Mouse (Mus musculus) limb, embryonic 11.5 days (tissue): ENCODE measurements around the gene Stk40. TPM values are rescaled to one million over a fixed set of nuclear protein-coding genes. Genes with fewer than 3 reads are reported as not detected.

Source experiments
- ATAC-seq: fragments of 200-750 bp; cut with Nextera tagmentation; 2 replicates; pipeline ENCODE4 v1.8.0; 2017; ENCODE audit warnings: low read depth; ENCODE audit not compliant: insufficient number of reproducible peaks, low FRiP score, low TSS enrichment
- DNase-seq: peaks from one replicate; pipeline ENCODE4 v3.0.0-alpha.2; 2015; ENCODE audit warnings: low spot score
- H3K27ac ChIP-seq: fragments of 300-500 bp; sonication (generic); replicated peaks from 2 replicates; pipeline ENCODE4 v1.5.1; 2014; ENCODE audit warnings: low read depth, mild to moderate bottlenecking, low read length
- H3K27me3 ChIP-seq: fragments of 300-500 bp; sonication (generic); 2 replicates; pipeline ENCODE4 v1.6.1; 2014; ENCODE audit warnings: mild to moderate bottlenecking, low read length, mixed read lengths; ENCODE audit not compliant: control insufficient read depth, insufficient read depth
- H3K36me3 ChIP-seq: fragments of 300-500 bp; sonication (generic); 2 replicates; pipeline ENCODE4 v1.6.1; 2014; ENCODE audit warnings: mild to moderate bottlenecking, low read length, moderate library complexity, mixed read lengths; ENCODE audit not compliant: control insufficient read depth, insufficient read depth
- H3K4me1 ChIP-seq: fragments of 300-500 bp; sonication (generic); 2 replicates; pipeline ENCODE4 v1.6.1; 2014; ENCODE audit warnings: low read length, mixed read lengths; ENCODE audit not compliant: control insufficient read depth, insufficient read depth
- H3K4me2 ChIP-seq: fragments of 300-500 bp; sonication (generic); 2 replicates; pipeline ENCODE4 v1.6.1; 2014; ENCODE audit warnings: low read depth, mild to moderate bottlenecking, moderate library complexity; ENCODE audit not compliant: severe bottlenecking
- H3K4me3 ChIP-seq: fragments of 300-500 bp; sonication (generic); 2 replicates; pipeline ENCODE4 v1.5.1; 2014; ENCODE audit warnings: low read depth, low read length
- H3K9ac ChIP-seq: fragments of 300-500 bp; sonication (generic); 2 replicates; pipeline ENCODE4 v1.6.1; 2014; ENCODE audit warnings: mild to moderate bottlenecking, low read length
- H3K9me3 ChIP-seq: fragments of 300-500 bp; sonication (generic); 2 replicates; pipeline ENCODE4 v1.6.1; 2016; ENCODE audit warnings: low read length; ENCODE audit not compliant: control insufficient read depth
- WGBS: fragments of 180-500 bp; shearing (Covaris S2); extraction: QIAGEN DNeasy Blood & Tissue Kit; methylation state at CpG from one replicate; pipeline ENCODE4 v1.1.7; 2014; 5-methylcytosine and 5-hydroxymethylcytosine counted together
- polyA plus RNA-seq: library from polyadenylated mRNA; unstranded; fragments of >200 nt; fragmentation: Nextera tagmentation; extraction: Ambion mirVana; gene quantifications from 2 replicates; pipeline ENCODE4 v1.2.1, GENCODE M21; 2014

Gene Stk40
- polyA plus RNA-seq: 27.8 and 30.4 TPM in 2 replicates

- peak within 1 kb of the TSS; percentile 84 for H3K4me3 ChIP-seq
- H3K4me2 ChIP-seq: peak within 1 kb of the TSS; percentile 88
- H3K27ac ChIP-seq: no peak within 1 kb of the TSS; the same call in 1 of the 2 replicates
- peaks cover 3% of the 10 kb centered on the region; the same call in 1 of the 2 replicates for H3K36me3 ChIP-seq
- peaks cover 12% of the 10 kb centered on the region for H3K4me1 ChIP-seq
- H3K27me3 ChIP-seq: no peaks in the 10 kb centered on the region
- H3K9me3 ChIP-seq: no peaks in the 10 kb centered on the region
- DNase-seq: peak; percentile 98
- under 1% methylated on average over 34 of the region's 34 CpGs for WGBS
- peak within 1 kb of the TSS; percentile 72 for H3K9ac ChIP-seq
- peak; percentile 93 for ATAC-seq
Measured at GRCm38 (mm10) chr4:126103590-126104068, at the start of gene Stk40. Stk40 (plus strand) TSS chr4:126103957.

GRCm38 (mm10) chr4:126057207-126058133, 46.3 kb upstream of the Stk40 start:
- H3K9me3 ChIP-seq: no peaks in the 10 kb centered on the region
- H3K4me2 ChIP-seq: peak overlapping the region; percentile 71
- H3K9ac ChIP-seq: peak overlapping the region; percentile 60; the same call in 1 of the 2 replicates
- H3K27me3 ChIP-seq: no peaks in the 10 kb centered on the region
- ATAC-seq (no peak), DNase-seq (no peak)
- H3K4me1 ChIP-seq: peaks cover 3% of the 10 kb centered on the region; the same call in 1 of the 2 replicates
- H3K4me3 ChIP-seq: peak overlapping the region; percentile 67
- peaks cover 3% of the 10 kb centered on the region; the same call in 1 of the 2 replicates for H3K36me3 ChIP-seq
- WGBS: 14% methylated on average over 19 of the region's 19 CpGs
- no peak overlapping the region for H3K27ac ChIP-seq

GRCm38 (mm10) chr4:126058134-126058996, 45.4 kb upstream of the Stk40 start, which contains the start of gene Oscp1:
Oscp1 (plus strand) TSS chr4:126058565.
- Histone ChIP-seq H3K27me3 (no peaks in the 10 kb centered on the region), H3K4me3 (peak within 1 kb of the TSS; percentile 67), H3K27ac (no peak within 1 kb of the TSS), H3K9me3 (no peaks in the 10 kb centered on the region), H3K9ac (peak within 1 kb of the TSS; percentile 60), H3K4me2 (peak within 1 kb of the TSS; percentile 71), H3K4me1 (peaks cover 3% of the 10 kb centered on the region; the same call in 1 of the 2 replicates), H3K36me3 (peaks cover 3% of the 10 kb centered on the region; the same call in 1 of the 2 replicates)
- WGBS: under 1% methylated on average over 57 of the region's 57 CpGs
- DNase-seq (peak; percentile 94), ATAC-seq (peak; percentile 96)

GRCm38 (mm10) chr4:126058997-126059362, 44.8 kb upstream of the Stk40 start:
- no peak for ATAC-seq
- H3K4me3 ChIP-seq: peak overlapping the region; percentile 67
- WGBS: 43% methylated on average over 9 of the region's 9 CpGs

GRCm38 (mm10) chr4:126062856-126063255, 40.9 kb upstream of the Stk40 start:
- H3K4me3 ChIP-seq: no peak overlapping the region
- H3K36me3 ChIP-seq: no peaks in the 10 kb centered on the region
- ATAC-seq: no peak
- DNase-seq: no peak
- H3K9ac ChIP-seq: no peak overlapping the region
- no peak overlapping the region for H3K4me2 ChIP-seq
- H3K27ac ChIP-seq: no peak overlapping the region
- 41% methylated on average over 1 of the region's 1 CpGs for WGBS
- H3K27me3 ChIP-seq: no peaks in the 10 kb centered on the region
- H3K4me1 ChIP-seq: no peaks in the 10 kb centered on the region
- no peaks in the 10 kb centered on the region for H3K9me3 ChIP-seq

More at GRCm38 (mm10) chr4:126058997-126059362, 44.8 kb upstream of the Stk40 start:
- Histone ChIP-seq H3K36me3 (peaks cover 3% of the 10 kb centered on the region; the same call in 1 of the 2 replicates), H3K9ac (peak overlapping the region; percentile 51), H3K4me1 (peaks cover 3% of the 10 kb centered on the region; the same call in 1 of the 2 replicates), H3K4me2 (peak overlapping the region; percentile 71), H3K27ac (no peak overlapping the region), H3K27me3 (no peaks in the 10 kb centered on the region), H3K9me3 (no peaks in the 10 kb centered on the region)
- DNase-seq: no peak

- no peak for ATAC-seq
- no peak overlapping the region for H3K27ac ChIP-seq
- no peak for DNase-seq
- no peak overlapping the region for H3K4me3 ChIP-seq
- no peak overlapping the region for H3K4me2 ChIP-seq
- H3K27me3 ChIP-seq: no peaks in the 10 kb centered on the region
- WGBS: 92% methylated on average over 7 of the region's 7 CpGs
- H3K4me1 ChIP-seq: no peaks in the 10 kb centered on the region
- no peaks in the 10 kb centered on the region for H3K9me3 ChIP-seq
- H3K9ac ChIP-seq: no peak overlapping the region
- H3K36me3 ChIP-seq: no peaks in the 10 kb centered on the region
Measured at GRCm38 (mm10) chr4:126065241-126065640, 38.5 kb upstream of the Stk40 start.

- H3K4me1 ChIP-seq: no peaks in the 10 kb centered on the region
- DNase-seq (no peak), ATAC-seq (no peak)
- H3K27me3 ChIP-seq: no peaks in the 10 kb centered on the region
- whole genome bisulfite sequencing: 71% methylated on average over 15 of the region's 15 CpGs
- H3K36me3 ChIP-seq: no peaks in the 10 kb centered on the region
- H3K4me2 ChIP-seq: no peak overlapping the region
- H3K9me3 ChIP-seq: no peaks in the 10 kb centered on the region
- no peak overlapping the region for H3K9ac ChIP-seq
- H3K4me3 ChIP-seq: no peak overlapping the region
- H3K27ac ChIP-seq: no peak overlapping the region
Measured at GRCm38 (mm10) chr4:126067401-126068077, 36.2 kb upstream of the Stk40 start.
